Mouse (Mus musculus) forebrain, embryonic 15.5 days (tissue): ENCODE results near the gene Jagn1. TPM values are rescaled to one million over a fixed set of nuclear protein-coding genes. Genes with fewer than 3 reads are reported as not detected.
A peak's percentile ranks its signal among the peaks of the same experiment; 100 is the strongest.

Source experiments
- ATAC-seq: fragments of 200-750 bp; cut with Nextera tagmentation; replicated peaks from 2 replicates; pipeline ENCODE4 v1.8.0; 2017; ENCODE audit warnings: mild to moderate bottlenecking, moderate TSS enrichment, moderate library complexity
- H3K27ac ChIP-seq: fragments of 300-500 bp; sonication (generic); replicated peaks from 2 replicates; pipeline ENCODE4 v1.5.1; 2015; ENCODE audit warnings: mild to moderate bottlenecking, inconsistent platforms
- H3K27me3 ChIP-seq: fragments of 300-500 bp; sonication (generic); 2 replicates; pipeline ENCODE4 v1.6.1; 2015; ENCODE audit warnings: inconsistent platforms
- H3K36me3 ChIP-seq: fragments of 300-500 bp; sonication (generic); 2 replicates; pipeline ENCODE4 v1.6.1; 2015; ENCODE audit warnings: mild to moderate bottlenecking, inconsistent platforms
- H3K4me1 ChIP-seq: fragments of 300-500 bp; sonication (generic); 2 replicates; pipeline ENCODE4 v1.6.1; 2015; ENCODE audit warnings: inconsistent platforms
- H3K4me2 ChIP-seq: fragments of 300-500 bp; sonication (generic); replicated peaks from 2 replicates; pipeline ENCODE4 v1.6.1; 2015; ENCODE audit warnings: mild to moderate bottlenecking, inconsistent platforms
- H3K4me3 ChIP-seq: fragments of 300-500 bp; sonication (generic); 2 replicates; pipeline ENCODE4 v1.5.1; 2015; ENCODE audit warnings: mild to moderate bottlenecking, inconsistent platforms
- H3K9ac ChIP-seq: fragments of 300-500 bp; sonication (generic); replicated peaks from 2 replicates; pipeline ENCODE4 v1.6.1; 2015; ENCODE audit warnings: mild to moderate bottlenecking, inconsistent platforms
- H3K9me3 ChIP-seq: fragments of 300-500 bp; sonication (generic); 2 replicates; pipeline ENCODE4 v1.6.1; 2016; ENCODE audit warnings: inconsistent platforms
- WGBS: fragments of 180-500 bp; shearing (Covaris S2); methylation state at CpG from one replicate; pipeline ENCODE4 v1.1.7; 2015; ENCODE audit warnings: mixed read lengths; 5-methylcytosine and 5-hydroxymethylcytosine counted together
- polyA plus RNA-seq: library from polyadenylated mRNA; unstranded; fragments of >200 nt; fragmentation: Nextera tagmentation; extraction: Ambion mirVana; gene quantifications from 2 replicates; pipeline ENCODE4 v1.2.1, GENCODE M21; 2015

Jagn1 gene
- polyA plus RNA-seq, 1 experiment from 2014 or later = 89.2 TPM

DNA sequence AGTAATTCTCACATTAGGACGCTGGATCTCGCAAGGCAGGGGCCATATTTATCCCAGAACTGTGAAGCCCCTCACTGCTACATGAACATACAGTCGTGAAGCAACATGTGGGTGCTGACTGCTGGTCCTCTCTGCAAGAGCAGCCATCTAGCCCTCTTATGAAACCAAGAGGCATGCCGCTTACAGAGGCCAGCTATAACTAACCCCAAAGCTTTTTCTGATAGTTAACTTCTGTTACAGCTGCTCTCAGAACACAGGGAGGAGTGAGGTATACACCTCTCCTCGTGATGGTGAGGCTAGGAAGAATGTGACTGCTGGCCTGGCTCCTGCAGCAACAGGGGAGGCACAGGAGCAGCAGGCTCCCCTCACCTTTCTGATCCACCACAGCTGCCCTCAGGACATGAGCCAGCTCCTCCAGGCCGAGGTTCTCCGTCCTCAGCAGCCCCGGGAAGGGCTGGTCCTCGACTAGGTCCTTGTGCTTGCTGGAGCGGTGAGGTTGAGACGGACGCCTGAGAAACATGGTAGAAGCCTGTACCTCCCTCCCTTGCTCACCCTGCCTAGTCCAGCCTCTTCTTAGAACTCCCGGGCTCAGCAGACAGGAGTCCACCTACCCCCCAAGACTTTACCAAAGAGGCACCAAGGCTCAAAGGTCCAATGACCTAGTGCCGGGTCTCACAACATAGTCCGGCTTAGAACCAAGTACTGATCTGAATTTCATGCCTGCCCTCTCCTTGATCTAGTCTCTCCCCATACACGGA, 23.7 kb upstream of the Jagn1 start:
- Histone ChIP-seq H3K9me3 (no peaks in the 10 kb centered on the region), H3K27me3 (no peaks in the 10 kb centered on the region), H3K4me1 (peaks cover 16% of the 10 kb centered on the region), H3K36me3 (no peaks in the 10 kb centered on the region; the same call in 1 of the 2 replicates), H3K27ac (peak overlapping the region; percentile 24; the same call in 1 of the 2 replicates), H3K4me3 (peak overlapping the region; percentile 60), H3K4me2 (peak overlapping the region; percentile 90), H3K9ac (peak overlapping the region; percentile 75)
- peak; percentile 69 for ATAC-seq
- WGBS = 15% methylated on average over 16 of the region's 16 CpGs

- Histone ChIP-seq H3K9ac (peak within 1 kb of the TSS; percentile 75), H3K4me1 (peaks cover 16% of the 10 kb centered on the region), H3K4me2 (peak within 1 kb of the TSS; percentile 90), H3K4me3 (peak within 1 kb of the TSS; percentile 60), H3K36me3 (no peaks in the 10 kb centered on the region; the same call in 1 of the 2 replicates), H3K27me3 (no peaks in the 10 kb centered on the region), H3K9me3 (no peaks in the 10 kb centered on the region), H3K27ac (peak within 1 kb of the TSS; percentile 24; the same call in 1 of the 2 replicates)
- ATAC-seq = peak; percentile 99
- under 1% methylated on average over 25 of the region's 25 CpGs for WGBS
Observed at GRCm38 (mm10) chr6:113419199-113419587, 23.2 kb upstream of the Jagn1 start, which contains the start of gene Rpusd3. TSS of gene Rpusd3 (minus strand) at chr6:113419340.

GRCm38 (mm10) chr6:113423000-113423399, 19.4 kb upstream of the Jagn1 start:
- Histone ChIP-seq H3K27me3 (no peaks in the 10 kb centered on the region), H3K36me3 (no peaks in the 10 kb centered on the region), H3K9me3 (no peaks in the 10 kb centered on the region), H3K4me3 (no peak overlapping the region), H3K4me1 (peaks cover 12% of the 10 kb centered on the region), H3K27ac (no peak overlapping the region), H3K4me2 (no peak overlapping the region), H3K9ac (no peak overlapping the region)
- 77% methylated on average over 4 of the region's 4 CpGs for WGBS
- no peak for ATAC-seq

- 86% methylated on average over 7 of the region's 7 CpGs for WGBS
- Histone ChIP-seq H3K36me3 (no peaks in the 10 kb centered on the region), H3K4me3 (no peak overlapping the region), H3K4me1 (peaks cover 4% of the 10 kb centered on the region), H3K9ac (no peak overlapping the region), H3K9me3 (no peaks in the 10 kb centered on the region), H3K27ac (no peak overlapping the region), H3K27me3 (no peaks in the 10 kb centered on the region), H3K4me2 (no peak overlapping the region)
- ATAC-seq = no peak
Observed at GRCm38 (mm10) chr6:113424187-113424586, 18.2 kb upstream of the Jagn1 start.

DNA sequence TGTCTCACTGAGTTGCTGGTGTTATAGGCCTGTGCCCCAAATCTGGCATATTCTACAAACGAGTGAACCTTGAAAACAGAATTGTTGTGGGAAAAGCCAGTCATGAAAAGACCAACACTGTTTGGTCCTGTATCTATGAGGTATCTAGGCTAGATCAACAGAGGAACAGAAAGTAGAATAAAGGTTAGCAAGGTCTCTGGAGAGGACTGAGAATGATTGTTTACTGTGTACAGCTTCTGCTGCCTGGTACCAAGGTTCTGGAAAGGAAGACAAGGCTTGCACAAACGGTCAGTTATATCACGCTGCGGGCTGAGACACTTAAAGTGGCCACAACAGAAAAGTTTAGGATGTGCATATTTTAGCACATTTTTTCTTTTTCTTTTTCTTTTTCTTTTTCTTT, 15.7 kb upstream of the Jagn1 start:
- Histone ChIP-seq H3K36me3 (no peaks in the 10 kb centered on the region), H3K4me2 (no peak overlapping the region), H3K27me3 (no peaks in the 10 kb centered on the region), H3K27ac (no peak overlapping the region), H3K4me3 (no peak overlapping the region), H3K9ac (no peak overlapping the region), H3K4me1 (no peaks in the 10 kb centered on the region), H3K9me3 (no peaks in the 10 kb centered on the region)
- no peak for ATAC-seq
- 92% methylated on average over 4 of the region's 4 CpGs for WGBS

GRCm38 (mm10) chr6:113427397-113427796, 15.0 kb upstream of the Jagn1 start:
- Histone ChIP-seq H3K27me3 (no peaks in the 10 kb centered on the region), H3K9me3 (no peaks in the 10 kb centered on the region), H3K36me3 (no peaks in the 10 kb centered on the region), H3K9ac (no peak overlapping the region), H3K4me1 (no peaks in the 10 kb centered on the region), H3K4me2 (no peak overlapping the region), H3K4me3 (no peak overlapping the region), H3K27ac (no peak overlapping the region)
- no peak for ATAC-seq
- 67% methylated on average over 3 of the region's 3 CpGs for WGBS

GRCm38 (mm10) chr6:113428006-113428405, 14.4 kb upstream of the Jagn1 start:
- H3K36me3 ChIP-seq = no peaks in the 10 kb centered on the region
- no peak overlapping the region for H3K27ac ChIP-seq
- no peaks in the 10 kb centered on the region for H3K4me1 ChIP-seq
- no peaks in the 10 kb centered on the region for H3K27me3 ChIP-seq
- no peak overlapping the region for H3K4me3 ChIP-seq
- ATAC-seq = no peak
- no peaks in the 10 kb centered on the region for H3K9me3 ChIP-seq
- no peak overlapping the region for H3K4me2 ChIP-seq
- 93% methylated on average over 16 of the region's 16 CpGs for WGBS
- H3K9ac ChIP-seq = no peak overlapping the region

- ATAC-seq = no peak
- Histone ChIP-seq H3K9ac (no peak overlapping the region), H3K27ac (no peak overlapping the region), H3K4me3 (no peak overlapping the region), H3K4me1 (no peaks in the 10 kb centered on the region), H3K4me2 (no peak overlapping the region), H3K27me3 (no peaks in the 10 kb centered on the region), H3K9me3 (no peaks in the 10 kb centered on the region), H3K36me3 (no peaks in the 10 kb centered on the region)
- WGBS = 78% methylated on average over 3 of the region's 3 CpGs
Observed at GRCm38 (mm10) chr6:113429965-113430364, 12.4 kb upstream of the Jagn1 start.

GRCm38 (mm10) chr6:113430846-113431245, 11.5 kb upstream of the Jagn1 start:
- Histone ChIP-seq H3K9me3 (no peaks in the 10 kb centered on the region), H3K9ac (no peak overlapping the region), H3K36me3 (no peaks in the 10 kb centered on the region), H3K27me3 (no peaks in the 10 kb centered on the region), H3K27ac (no peak overlapping the region), H3K4me1 (no peaks in the 10 kb centered on the region), H3K4me3 (no peak overlapping the region), H3K4me2 (no peak overlapping the region)
- WGBS = 69% methylated on average over 3 of the region's 3 CpGs
- no peak for ATAC-seq

- 67% methylated on average over 3 of the region's 3 CpGs for WGBS
- H3K9me3 ChIP-seq = no peaks in the 10 kb centered on the region
Observed at GRCm38 (mm10) chr6:113431801-113432200, 10.6 kb upstream of the Jagn1 start.

DNA sequence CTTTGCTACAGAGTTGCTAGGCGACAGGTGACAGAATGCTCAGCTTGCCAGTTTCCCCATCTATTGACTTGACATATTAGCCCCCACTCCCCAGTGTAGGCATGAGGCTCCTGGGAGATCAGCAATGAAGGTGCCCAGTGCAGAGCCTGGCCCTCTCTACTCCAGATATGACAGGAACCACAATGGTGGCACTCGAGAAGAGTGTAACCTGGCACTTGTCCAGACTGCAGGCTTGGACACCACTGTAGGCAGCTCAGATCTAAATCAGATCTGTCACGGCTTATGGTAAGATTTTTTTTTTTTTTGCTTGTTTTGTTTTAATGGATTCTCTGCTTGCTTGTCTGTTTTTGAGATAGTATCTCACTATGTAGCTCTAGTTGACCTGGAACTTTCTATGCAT, 8.7 kb upstream of the Jagn1 start:
- H3K27ac ChIP-seq = no peak overlapping the region
- no peak overlapping the region for H3K4me2 ChIP-seq
- WGBS = 75% methylated on average over 3 of the region's 3 CpGs
- no peaks in the 10 kb centered on the region for H3K4me1 ChIP-seq
- no peak overlapping the region for H3K4me3 ChIP-seq
- H3K9me3 ChIP-seq = no peaks in the 10 kb centered on the region
- no peak for ATAC-seq
- no peaks in the 10 kb centered on the region for H3K36me3 ChIP-seq
- no peak overlapping the region for H3K9ac ChIP-seq
- no peaks in the 10 kb centered on the region for H3K27me3 ChIP-seq

More at GRCm38 (mm10) chr6:113431801-113432200, 10.6 kb upstream of the Jagn1 start:
- no peak for ATAC-seq
- no peaks in the 10 kb centered on the region for H3K27me3 ChIP-seq
- H3K9ac ChIP-seq = no peak overlapping the region
- H3K4me2 ChIP-seq = no peak overlapping the region
- no peak overlapping the region for H3K27ac ChIP-seq
- no peaks in the 10 kb centered on the region for H3K36me3 ChIP-seq
- H3K4me3 ChIP-seq = no peak overlapping the region
- no peaks in the 10 kb centered on the region for H3K4me1 ChIP-seq

DNA sequence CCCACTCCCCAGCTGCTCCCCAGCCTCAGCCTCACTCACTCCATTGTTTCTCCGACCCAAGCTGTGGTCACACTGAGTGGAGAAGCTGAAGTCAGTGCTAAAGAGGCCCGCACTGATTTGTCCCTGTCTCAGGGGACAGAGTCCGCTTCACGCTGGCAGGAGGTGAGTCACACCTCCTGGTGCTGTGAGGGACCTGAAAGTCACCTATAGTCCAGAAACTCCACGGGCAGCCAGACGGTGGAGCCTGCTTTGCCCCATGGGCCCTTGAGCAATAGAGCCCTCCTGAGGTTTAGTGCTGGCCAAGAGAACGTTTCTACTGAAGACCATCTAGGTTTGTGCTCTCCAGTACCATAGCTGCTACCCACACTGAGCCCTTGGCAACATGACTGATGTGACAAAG, 7.7 kb upstream of the Jagn1 start:
- no peaks in the 10 kb centered on the region for H3K36me3 ChIP-seq
- H3K27me3 ChIP-seq = no peaks in the 10 kb centered on the region
- no peak overlapping the region for H3K27ac ChIP-seq
- H3K9ac ChIP-seq = no peak overlapping the region
- no peaks in the 10 kb centered on the region for H3K9me3 ChIP-seq
- no peak overlapping the region for H3K4me2 ChIP-seq
- no peaks in the 10 kb centered on the region for H3K4me1 ChIP-seq
- WGBS = 76% methylated on average over 7 of the region's 7 CpGs
- no peak overlapping the region for H3K4me3 ChIP-seq
- ATAC-seq = no peak
